Mouse (Mus musculus) lung, postnatal 0 days (tissue): ENCODE results near the gene Fgd5.

Experiments
- CTCF ChIP-seq: IDR thresholded peaks from 2 replicates; pipeline ENCODE4 v1.5.1; 2016; ENCODE audit warnings: antibody characterized with exemption, mild to moderate bottlenecking
- EP300 ChIP-seq: IDR thresholded peaks from 2 replicates; pipeline ENCODE4 v1.6.1; 2016; ENCODE audit warnings: antibody characterized with exemption, mild to moderate bottlenecking, control low read depth

DNA sequence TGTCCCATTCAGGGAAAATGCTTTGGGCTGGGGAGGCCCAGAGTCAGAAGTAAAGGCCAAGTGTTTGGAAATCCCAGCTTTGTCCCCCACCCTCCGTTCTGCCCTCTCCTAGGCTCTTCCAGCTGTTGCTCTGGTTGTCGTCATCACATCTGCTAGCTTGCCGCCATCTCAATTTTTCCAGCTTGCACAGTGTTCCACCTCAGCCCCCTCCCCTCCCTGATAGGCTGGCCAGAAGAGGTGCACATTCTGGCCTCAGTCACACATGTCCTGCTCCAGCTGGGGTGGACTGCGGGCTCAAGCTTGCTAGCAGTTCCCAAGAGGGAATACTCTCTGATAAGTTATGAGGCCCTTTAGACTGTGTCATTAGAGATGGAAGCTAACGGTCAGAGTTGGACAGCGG, 42.8 kb downstream of the Fgd5 start:
- TF ChIP-seq CTCF (no peak), EP300 (no peak)
